Mouse (Mus musculus): ENCODE results near the gene Cog8.

- TF ChIP-seq CTCF (IDR thresholded peaks at IDR 0.05; ENCODE audit: borderline replicate concordance, extremely low read depth, insufficient read depth, insufficient read length): no peak
- no peak for TF ChIP-seq POLR2A (IDR thresholded peaks at IDR 0.05; ENCODE audit: borderline replicate concordance, extremely low read depth, insufficient read depth, insufficient read length, poor library complexity, severe bottlenecking)
Measured at GRCm38 (mm10) chr8:107035641-107036040, 20.8 kb downstream of the Cog8 start.
